Mouse (Mus musculus): ENCODE results near the gene Hspb7.

GRCm38 (mm10) chr4:141468576-141468975, 48.0 kb downstream of the Hspb7 start:
- TF ChIP-seq CTCF (IDR thresholded peaks at IDR 0.05; ENCODE audit: low read depth) (no peak), EP300 (IDR thresholded peaks at IDR 0.05; ENCODE audit: low read depth) (no peak)

Data from liver, postnatal 0 days (tissue).